Comparison of ENCODE assay signal across 13 mouse cellular contexts in genomic region chr6:85193381-85194318, GRCm38 (mm10). TPM values are rescaled to one million over a fixed set of nuclear protein-coding genes. Genes with fewer than 3 reads are reported as not detected.
A peak's percentile ranks its signal among the peaks of the same experiment; 100 is the strongest.
DNase-seq lines count a peak whose midpoint lies in the region; ATAC-seq and TF ChIP-seq lines count a peak whose summit lies in the region.
"Had no signal": no experiment of that assay in that cellular context is flagged by ENCODE, and none has a peak within 500 bp of the region (broad histone marks: within the 10 kb centered on the region; RNA-seq: fewer than 3 reads in every experiment).

No protein-coding gene starts in this region.

- TF ChIP-seq EP300 in ES-Bruce4 (IDR thresholded peaks at IDR 0.05; ENCODE audit: insufficient read depth, low read depth, low read length) = no peak

- TF ChIP-seq CTCF in ES-Bruce4 (IDR thresholded peaks at IDR 0.05; ENCODE audit: low read depth, low read length) = no peak

- peaks cover 97% of the 10 kb centered on the region for H3K27me3 ChIP-seq in heart, embryonic 10.5 days (ENCODE audit: insufficient read depth, poor library complexity, severe bottlenecking)
- peaks cover 16% of the 10 kb centered on the region for H3K27me3 ChIP-seq in ES-Bruce4 (ENCODE audit: control insufficient read depth, insufficient read depth, low read length, poor library complexity, severe bottlenecking)
- peaks cover 8% of the 10 kb centered on the region for H3K27me3 ChIP-seq in forebrain, embryonic 15.5 days
- peaks cover 71% of the 10 kb centered on the region for H3K27me3 ChIP-seq in midbrain, embryonic 14.5 days (ENCODE audit: control insufficient read depth, insufficient read depth, low read length)

- no peaks in the 10 kb centered on the region for H3K9me3 ChIP-seq in heart, embryonic 10.5 days
- no peaks in the 10 kb centered on the region for H3K9me3 ChIP-seq in ES-Bruce4 (replicated peaks; ENCODE audit: control insufficient read depth, insufficient read depth, low read length, poor library complexity, severe bottlenecking)
- H3K9me3 ChIP-seq in forebrain, embryonic 15.5 days = no peaks in the 10 kb centered on the region
- no peaks in the 10 kb centered on the region for H3K9me3 ChIP-seq in midbrain, embryonic 14.5 days (ENCODE audit: control insufficient read depth, low read length)

- H3K4me3 ChIP-seq in heart, embryonic 10.5 days = peak overlapping the region; percentile 18; the same call in 1 of the 2 replicates
- H3K4me3 ChIP-seq in ES-Bruce4 (ENCODE audit: low read depth, low read length) = peak overlapping the region; percentile 42
- peak overlapping the region; percentile 58 for H3K4me3 ChIP-seq in forebrain, embryonic 15.5 days
- H3K4me3 ChIP-seq in midbrain, embryonic 14.5 days (replicated peaks; ENCODE audit: low read depth, low read length) = no peak overlapping the region; the same call in 1 of the 2 replicates

- WGBS in heart, embryonic 10.5 days = 4% methylated on average over 29 of the region's 29 CpGs
- 3% methylated on average over 29 of the region's 29 CpGs for WGBS in forebrain, embryonic 15.5 days
- 3% methylated on average over 29 of the region's 29 CpGs for WGBS in midbrain, embryonic 14.5 days

- no peak overlapping the region for H3K27ac ChIP-seq in heart, embryonic 10.5 days
- H3K27ac ChIP-seq in ES-Bruce4 (ENCODE audit: insufficient read depth, low read length) = no peak overlapping the region
- H3K27ac ChIP-seq in forebrain, embryonic 15.5 days (replicated peaks) = peak overlapping the region; percentile 67
- no peak overlapping the region for H3K27ac ChIP-seq in midbrain, embryonic 14.5 days (replicated peaks; ENCODE audit: low read depth, low read length)

- H3K4me2 ChIP-seq in forebrain, embryonic 15.5 days (replicated peaks) = peak overlapping the region; percentile 54
- H3K4me2 ChIP-seq in midbrain, embryonic 14.5 days (ENCODE audit: low read length) = peak overlapping the region; percentile 30

- H3K36me3 ChIP-seq in heart, embryonic 10.5 days = no peaks in the 10 kb centered on the region
- H3K36me3 ChIP-seq in ES-Bruce4 (ENCODE audit: control insufficient read depth, insufficient read depth, low read length, poor library complexity, severe bottlenecking) = no peaks in the 10 kb centered on the region
- H3K36me3 ChIP-seq in forebrain, embryonic 15.5 days = no peaks in the 10 kb centered on the region
- no peaks in the 10 kb centered on the region for H3K36me3 ChIP-seq in midbrain, embryonic 14.5 days (ENCODE audit: control insufficient read depth, insufficient read depth, low read length)

- no peak overlapping the region for H3K9ac ChIP-seq in ES-Bruce4 (ENCODE audit: low read depth, poor library complexity, severe bottlenecking)
- peak overlapping the region; percentile 72 for H3K9ac ChIP-seq in forebrain, embryonic 15.5 days (replicated peaks)
- H3K9ac ChIP-seq in midbrain, embryonic 14.5 days (replicated peaks; ENCODE audit: low read length) = no peak overlapping the region

- DNase-seq in heart, embryonic 10.5 days (ENCODE audit: low spot score) = no peak
- DNase-seq in heart, adult 18-20 months = no peak
- peak; percentile 53 for DNase-seq in midbrain, embryonic 14.5 days
- DNase-seq in spleen, postnatal 4 days (ENCODE audit: low spot score in 2 of 2) = no peak
- DNase-seq in urinary bladder, postnatal 14 days (ENCODE audit: low spot score) = no peak
- DNase-seq in heart, adult 11 months = no peak
- DNase-seq: adrenal gland, postnatal 14 days; heart, postnatal 36 days had no signal

- ATAC-seq in forebrain, embryonic 15.5 days (replicated peaks) = peak; percentile 62
- no peak for ATAC-seq in midbrain, embryonic 14.5 days (ENCODE audit: low FRiP score, low TSS enrichment)

- no peak for TF ChIP-seq POLR2A in ES-Bruce4 (IDR thresholded peaks at IDR 0.05; ENCODE audit: insufficient read depth, low read length)

- H3K4me1 ChIP-seq in heart, embryonic 10.5 days = peaks cover 25% of the 10 kb centered on the region
- no peaks in the 10 kb centered on the region for H3K4me1 ChIP-seq in ES-Bruce4 (ENCODE audit: control insufficient read depth, insufficient read depth, low read length)
- peaks cover 59% of the 10 kb centered on the region for H3K4me1 ChIP-seq in forebrain, embryonic 15.5 days
- peaks cover 3% of the 10 kb centered on the region; the same call in 1 of the 2 replicates for H3K4me1 ChIP-seq in midbrain, embryonic 14.5 days (ENCODE audit: control insufficient read depth, insufficient read depth, low read length)

RNA-seq across cellular contexts. Expression of gene Emx1, which starts 6.4 kb away (rescaled TPM):
- polyA plus RNA-seq in heart, embryonic 10.5 days (2016; fragmentation: Nextera tagmentation; extraction: Ambion mirVana) = 0.15 and 0.85 TPM in 2 replicates
- not detected for total RNA-seq in heart, adult 18-20 months (2021)
- 0.56 and 1.8 TPM in 2 replicates for polyA plus RNA-seq in ES-Bruce4 (2011; ENCODE audit: insufficient read depth, insufficient read length, low read depth, missing spikeins)
- polyA plus RNA-seq in forebrain, embryonic 15.5 days (2015; fragmentation: Nextera tagmentation; extraction: Ambion mirVana) = 68.9 and 78.8 TPM in 2 replicates
- polyA plus RNA-seq in midbrain, embryonic 14.5 days (2014; fragmentation: Nextera tagmentation; extraction: Ambion mirVana) = 1.1 and 1.6 TPM in 2 replicates
- total RNA-seq: adrenal gland, postnatal 14 days; heart, postnatal 36 days; liver, adult 2 months; neutrophil, adult 5-6 weeks had no signal
- polyA plus RNA-seq: C2C12; liver, adult 2 months had no signal

RNA-seq across cellular contexts. Expression of gene Spr, which starts 56.1 kb away (rescaled TPM):
- polyA plus RNA-seq in heart, embryonic 10.5 days (2016; fragmentation: Nextera tagmentation; extraction: Ambion mirVana) = 57.2 and 69.2 TPM in 2 replicates
- total RNA-seq in heart, adult 18-20 months (2021) = 100 to 1,000 TPM in 1 of 2 experiments, 10 to 100 TPM in 1; 97.0 to 109 TPM
- 26.0 and 26.9 TPM in 2 replicates for polyA plus RNA-seq in ES-Bruce4 (2011; ENCODE audit: insufficient read depth, insufficient read length, low read depth, missing spikeins)
- 29.7 and 34.6 TPM in 2 replicates for polyA plus RNA-seq in forebrain, embryonic 15.5 days (2015; fragmentation: Nextera tagmentation; extraction: Ambion mirVana)
- 36.5 and 43.3 TPM in 2 replicates for polyA plus RNA-seq in midbrain, embryonic 14.5 days (2014; fragmentation: Nextera tagmentation; extraction: Ambion mirVana)

Comparison
In these comparisons a context has a peak if more than half of its experiments do, and no peak if none do; other contexts are left out.
1. RNA of gene Emx1, which starts 6.4 kb away (polyA plus RNA-seq): 68.9 to 78.8 TPM in forebrain, embryonic 15.5 days; 0.56 to 1.8 TPM in ES-Bruce4, 1.1 to 1.6 TPM in midbrain, embryonic 14.5 days and 0.15 to 0.85 TPM in heart, embryonic 10.5 days; every median in the first group is over 10 times any median in the second.